Mouse (Mus musculus) c-Kit-positive CD71-positive TER-119-negative erythroid progenitor cells, embryonic 14.5 days (primary cell): ENCODE data around the gene Gabrr3.
A peak's percentile ranks its signal among the peaks of the same experiment; 100 is the strongest.
"Not testable (repeated sequence)": the region's sequence is repeated elsewhere in the genome, so short reads cannot be mapped to it uniquely, and the experiment has no call there.

Source experiments
- DNase-seq: peaks from one replicate; pipeline ENCODE4 v3.0.0-alpha.2; 2013; ENCODE audit warnings: low read depth

Gene Gabrr3

GRCm38 (mm10) chr16:59407032-59407431 lies at the start of gene Gabrr3:
Gabrr3 (plus strand) TSS chr16:59407332.
- no peak for DNase-seq

GRCm38 (mm10) chr16:59363893-59364292 lies 43.2 kb upstream of the Gabrr3 start, which contains the start of gene Olfr209:
Olfr209 (minus strand) TSS chr16:59363993.
- DNase-seq = no peak

DNA sequence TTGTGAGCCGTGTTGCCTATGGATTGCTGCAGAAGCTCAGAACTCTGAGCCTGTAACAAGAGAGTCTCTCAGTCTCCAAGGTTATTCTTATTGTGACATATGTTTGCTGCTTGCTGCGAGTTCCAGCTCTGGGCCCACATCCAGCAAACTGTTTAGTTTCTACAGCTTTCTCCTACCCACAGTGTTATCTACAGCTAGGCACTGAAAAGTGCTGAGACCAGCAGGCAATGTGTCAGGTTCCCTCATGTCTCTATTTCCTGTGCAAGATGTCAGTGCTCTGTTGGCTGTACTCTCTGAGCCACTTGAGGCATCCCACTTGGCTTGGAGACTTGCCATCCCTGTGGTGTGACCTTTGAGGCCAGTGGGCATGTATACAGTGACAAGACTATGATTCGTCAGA lies 13.8 kb upstream of the Gabrr3 start:
- no peak for DNase-seq

DNA sequence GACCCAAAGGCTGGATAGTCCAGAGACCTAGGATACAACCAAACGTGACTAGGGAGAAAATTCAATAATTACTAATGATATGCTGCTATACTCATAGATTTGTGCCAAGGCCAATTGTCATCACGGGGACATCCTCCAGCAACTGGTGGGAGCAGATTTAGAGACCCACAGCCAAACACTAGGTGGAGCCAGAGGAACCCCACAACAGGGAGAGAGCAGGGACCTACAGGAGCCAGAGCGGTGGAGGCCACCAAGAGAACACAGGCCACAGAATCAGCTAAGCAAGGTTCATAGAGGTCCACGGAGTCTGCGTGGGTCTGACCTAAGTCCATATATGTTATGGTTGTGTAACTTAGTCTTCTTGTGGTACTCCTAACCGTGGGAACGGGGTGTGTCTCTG lies 6.0 kb upstream of the Gabrr3 start:
- DNase-seq = no peak

- no peak for DNase-seq
Observed at GRCm38 (mm10) chr16:59401985-59402384, 5.1 kb upstream of the Gabrr3 start.

DNA sequence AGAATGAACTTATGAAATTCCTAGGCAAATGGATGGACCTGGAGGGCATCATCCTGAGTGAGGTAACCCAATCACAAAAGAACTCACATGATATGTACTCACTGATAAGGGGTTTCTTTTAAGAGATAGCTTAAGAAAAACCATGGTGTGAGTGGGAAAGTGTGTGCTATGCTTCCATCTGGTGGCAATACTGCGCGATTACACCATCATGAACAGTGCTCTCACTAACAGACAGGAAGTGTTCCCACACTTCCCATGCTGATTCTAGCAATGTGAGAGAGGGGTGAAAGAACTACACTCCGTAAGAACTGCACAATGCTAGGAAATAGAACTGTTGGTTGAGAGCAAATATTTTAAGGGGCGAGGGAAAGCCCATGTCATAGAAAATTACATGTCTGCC lies 3.4 kb upstream of the Gabrr3 start:
- no peak for DNase-seq

- no peak for DNase-seq
Observed at GRCm38 (mm10) chr16:59404798-59405197, 2.3 kb upstream of the Gabrr3 start.

GRCm38 (mm10) chr16:59409341-59409748 lies 2.2 kb downstream of the Gabrr3 start:
- no peak for DNase-seq

DNA sequence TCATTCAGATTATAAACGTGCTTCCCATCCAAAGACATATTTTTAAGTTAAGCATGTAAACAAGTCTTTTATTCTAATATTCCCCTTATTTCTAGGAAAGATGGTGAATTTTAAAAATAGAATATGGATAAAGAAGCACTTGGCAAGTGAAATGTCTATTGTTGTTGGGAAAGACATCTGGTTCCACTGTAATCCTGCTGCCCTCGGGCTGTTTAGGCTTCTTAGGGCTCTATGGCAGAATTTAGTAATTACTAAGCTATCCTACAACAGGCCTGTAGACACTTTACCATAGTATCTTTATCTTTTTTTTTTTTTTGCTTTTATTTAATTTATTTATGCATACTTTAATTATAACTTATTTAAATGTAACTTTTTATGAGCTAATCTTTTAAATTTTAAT lies 2.7 kb downstream of the Gabrr3 start:
- DNase-seq = no peak

- DNase-seq = no peak
Observed at GRCm38 (mm10) chr16:59413475-59413874, 6.3 kb downstream of the Gabrr3 start.

GRCm38 (mm10) chr16:59420237-59420866 lies 13.2 kb downstream of the Gabrr3 start:
- no peak for DNase-seq

GRCm38 (mm10) chr16:59420867-59421251 lies 13.7 kb downstream of the Gabrr3 start:
- peak; percentile 20 for DNase-seq

GRCm38 (mm10) chr16:59421571-59422345 lies 14.6 kb downstream of the Gabrr3 start:
- DNase-seq = no peak

GRCm38 (mm10) chr16:59427960-59428359 lies 20.8 kb downstream of the Gabrr3 start:
- no peak for DNase-seq

DNA sequence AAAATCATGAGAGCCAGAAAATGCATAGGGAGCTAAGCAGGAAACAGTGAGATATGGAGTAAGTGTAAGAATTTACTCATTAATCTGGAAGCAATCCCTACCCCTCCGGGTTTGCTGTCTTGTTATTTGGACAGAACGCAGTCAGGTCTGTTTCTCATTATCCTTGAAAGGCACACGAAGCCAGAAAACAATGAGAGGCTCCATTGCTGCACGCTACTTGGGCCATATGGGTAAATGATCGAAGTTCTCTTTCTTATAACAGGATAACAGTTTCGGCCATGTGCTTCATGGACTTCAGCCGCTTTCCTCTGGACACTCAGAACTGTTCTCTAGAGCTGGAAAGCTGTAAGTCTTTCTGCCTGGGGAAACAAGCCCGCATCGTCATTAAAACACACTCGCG lies 26.0 kb downstream of the Gabrr3 start:
- no peak for DNase-seq

DNA sequence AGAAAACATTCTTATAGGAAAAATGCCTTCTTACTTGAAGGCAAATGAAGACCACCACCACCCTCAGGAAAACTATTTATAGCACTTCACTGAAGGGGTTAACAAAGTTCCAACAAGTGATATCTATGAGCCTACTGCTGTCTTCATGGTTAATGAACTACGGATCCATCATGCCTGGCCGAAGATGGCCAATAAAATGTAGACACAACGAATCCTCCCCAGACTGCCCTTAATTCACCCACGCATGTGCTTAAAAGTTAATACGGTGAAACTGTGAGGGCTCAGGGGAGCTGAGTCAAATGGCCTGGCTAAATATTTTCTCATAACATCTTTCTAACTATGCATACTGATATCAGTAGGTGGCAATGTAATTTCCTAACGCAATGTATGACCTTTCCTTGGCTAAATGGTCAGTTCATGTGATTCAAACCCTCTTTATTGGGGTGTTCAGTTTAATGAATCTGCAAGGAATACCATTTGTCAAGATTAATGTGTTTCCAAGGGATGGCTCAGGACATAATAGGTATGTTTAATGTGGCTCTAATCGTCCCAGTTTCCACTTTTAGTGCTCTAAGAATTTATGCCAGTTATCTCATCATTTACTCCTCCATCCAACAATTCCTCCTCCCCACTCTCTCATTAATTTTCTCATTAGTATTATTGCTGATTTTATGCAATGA lies 37.9 kb downstream of the Gabrr3 start:
- no peak for DNase-seq

DNA sequence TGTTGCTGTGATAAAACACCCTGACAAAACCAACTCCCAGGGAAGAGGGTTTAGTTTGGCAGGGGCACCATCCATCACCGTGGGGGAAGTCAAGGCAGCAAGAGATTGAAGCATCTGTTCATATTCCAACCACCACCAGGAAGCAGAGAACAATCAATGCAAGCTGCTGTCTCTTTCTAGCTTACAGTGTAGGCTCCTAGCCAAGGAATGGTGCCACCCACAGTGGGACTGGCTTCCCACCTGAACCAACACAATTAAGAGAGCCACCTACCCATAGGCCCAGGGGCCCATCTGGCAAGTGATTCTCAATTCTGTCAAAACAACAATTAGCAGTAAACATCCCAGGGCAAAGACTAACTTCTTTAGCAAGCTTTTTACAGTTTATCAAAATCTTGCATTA lies 41.0 kb downstream of the Gabrr3 start:
- DNase-seq = no peak

GRCm38 (mm10) chr16:59449092-59449491 lies 42.0 kb downstream of the Gabrr3 start:
- DNase-seq = no peak

- DNase-seq = no peak
Observed at GRCm38 (mm10) chr16:59451813-59452212, 44.7 kb downstream of the Gabrr3 start.

GRCm38 (mm10) chr16:59459259-59459861 lies 52.2 kb downstream of the Gabrr3 start:
- not testable (repeated sequence) for DNase-seq

GRCm38 (mm10) chr16:59463567-59463966 lies 56.4 kb downstream of the Gabrr3 start:
- DNase-seq = no peak

GRCm38 (mm10) chr16:59463973-59464372 lies 56.8 kb downstream of the Gabrr3 start:
- DNase-seq = no peak

DNA sequence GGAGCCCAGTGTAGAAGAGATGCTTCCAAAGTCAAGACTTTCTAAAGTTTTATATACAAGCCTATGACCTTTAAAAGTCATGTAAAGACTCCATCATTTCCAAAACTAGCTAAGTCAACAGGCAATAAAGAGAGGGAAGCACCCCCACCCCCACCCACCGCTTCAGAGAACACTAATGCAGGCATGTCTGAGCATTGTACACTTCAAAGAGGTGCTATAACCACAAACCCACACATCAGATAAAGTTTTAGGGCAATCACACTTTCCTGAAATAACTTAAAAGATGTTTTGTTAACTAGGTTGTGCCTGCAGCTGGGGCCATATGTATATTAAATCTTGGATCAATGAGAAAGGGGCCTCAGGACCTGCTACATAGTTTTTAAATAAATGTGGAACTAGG lies 62.7 kb downstream of the Gabrr3 start:
- DNase-seq = no peak
